Mouse (Mus musculus) C3H10T1/2 (cell line): ENCODE measurements around the gene Pramel4. TPM values are rescaled to one million over a fixed set of nuclear protein-coding genes. Genes with fewer than 3 reads are reported as not detected.

Experiments
- polyA plus RNA-seq, 2 experiments: library from polyadenylated mRNA; unstranded; fragments of >200 nt; fragmentation: generic; extraction: Trizol; gene quantifications; one replicate each; pipeline ENCODE4 v1.2.1; 2012; ENCODE audit warnings: missing spikeins in 2 of 2

Pramel4 gene
- polyA plus RNA-seq, result not detected

GRCm38 (mm10) chr4:144058826-144059225 is at the start of gene Pramel4:
Pramel4 (plus strand) TSS chr4:144059126.

GRCm38 (mm10) chr4:144106174-144106573 is 47.2 kb downstream of the Pramel4 start, which contains the start of gene Gm13102:
Gm13102 (plus strand) TSS chr4:144106474.

Other genes with a start within 250 kb of the Pramel4 start
- gene Gm13084, start 243.0 kb upstream of the Pramel4 start, polyA plus RNA-seq, result not detected
- not detected for gene Gm13103, start 212.6 kb upstream of the Pramel4 start, polyA plus RNA-seq
- not detected for gene Pramef6, start 158.7 kb upstream of the Pramel4 start, polyA plus RNA-seq
- gene Pramef25, start 108.1 kb upstream of the Pramel4 start, polyA plus RNA-seq, result under 1 TPM in 1 of 2 experiments, not detected in 1; 0.02 TPM
- not detected for gene Gm13101, start 92.2 kb upstream of the Pramel4 start, polyA plus RNA-seq
- gene Pramef17, start 64.8 kb upstream of the Pramel4 start, polyA plus RNA-seq, result not detected
- gene Gm13102, start 47.3 kb downstream of the Pramel4 start, polyA plus RNA-seq, result not detected
- not detected for gene Oog3, start 103.5 kb downstream of the Pramel4 start, polyA plus RNA-seq
- not detected for gene Oog2, start 131.6 kb downstream of the Pramel4 start, polyA plus RNA-seq
- not detected for gene C87977, start 154.2 kb downstream of the Pramel4 start, polyA plus RNA-seq
- gene Pramel5, start 221.4 kb downstream of the Pramel4 start, polyA plus RNA-seq, result not detected